Mouse (Mus musculus): ENCODE results near the gene Noto. TPM values are rescaled to one million over a fixed set of nuclear protein-coding genes. Genes with fewer than 3 reads are reported as not detected.
"Not testable (repeated sequence)": the region's sequence is repeated elsewhere in the genome, so short reads cannot be mapped to it uniquely, and the experiment has no call there.

Gene Noto
- total RNA-seq, 2 experiments from 2014 or later, result not detected

DNA sequence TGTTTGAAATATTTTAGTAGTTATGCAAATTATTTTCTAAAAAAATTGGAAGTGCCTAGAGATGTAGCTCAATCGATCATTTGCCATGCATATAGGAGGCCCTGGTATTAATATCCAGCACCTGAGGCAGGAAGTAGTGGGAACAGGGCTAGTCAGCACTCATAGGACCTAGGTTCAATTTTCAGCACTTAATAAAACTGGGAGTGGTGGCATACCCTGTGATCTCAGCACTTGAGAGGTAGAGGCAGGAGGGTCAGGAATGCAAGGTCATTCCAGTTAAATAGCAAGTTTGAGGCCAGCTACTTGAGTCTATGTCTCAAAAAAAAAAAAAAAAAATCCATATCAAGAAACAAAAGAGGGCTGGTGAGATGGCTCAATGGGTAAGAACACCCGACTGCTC, 4.5 kb upstream of the Noto start:
- no peak for ATAC-seq (ENCODE audit: poor library complexity, severe bottlenecking)

- ATAC-seq (ENCODE audit: poor library complexity, severe bottlenecking), result no peak
Measured at GRCm38 (mm10) chr6:85431274-85431841, 7.7 kb downstream of the Noto start.

- peak; percentile 87 for ATAC-seq (ENCODE audit: poor library complexity, severe bottlenecking)
Measured at GRCm38 (mm10) chr6:85431842-85432431, 8.3 kb downstream of the Noto start, which contains the start of gene Smyd5. Gene Smyd5 (plus strand): TSS chr6:85431989.

DNA sequence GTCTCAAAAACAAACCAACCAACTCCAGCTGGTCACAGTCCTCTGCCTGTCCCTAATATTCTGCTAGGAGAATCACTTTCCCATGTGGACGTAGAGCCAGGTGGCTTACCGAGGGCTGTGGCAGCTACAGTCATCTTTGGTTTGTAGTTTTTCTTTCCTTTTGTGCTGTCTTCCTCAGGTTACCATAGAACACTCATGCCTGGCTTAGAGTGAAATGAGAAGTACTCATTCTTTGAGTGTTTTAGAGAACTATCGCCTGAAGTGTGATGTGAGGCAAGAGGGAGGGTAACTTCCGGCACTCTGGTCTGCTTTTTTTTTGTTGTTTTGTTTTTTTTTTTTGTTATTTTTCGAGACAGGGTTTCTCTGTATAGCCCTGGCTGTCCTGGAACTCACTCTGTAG, 10.2 kb downstream of the Noto start:
- ATAC-seq (ENCODE audit: poor library complexity, severe bottlenecking), result peak; percentile 80

DNA sequence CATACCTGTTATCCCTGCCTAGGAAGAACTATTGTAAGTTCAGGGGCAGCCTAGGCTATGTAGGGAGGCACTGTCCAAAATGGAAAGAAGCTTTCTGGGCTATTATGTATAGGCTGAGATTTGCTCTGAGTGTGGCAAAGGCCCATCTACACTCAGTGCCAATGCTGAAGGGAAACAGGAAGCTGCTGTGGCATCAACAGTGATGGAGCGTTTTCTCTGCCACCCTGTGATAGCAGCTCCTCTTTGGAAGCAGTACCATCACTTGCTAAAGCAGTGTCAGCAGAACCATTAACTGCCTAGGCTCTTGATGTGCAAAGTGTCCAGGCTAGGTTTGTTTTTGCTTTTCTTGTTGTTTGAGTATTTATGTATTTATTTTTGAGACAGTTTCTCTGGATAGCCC, 12.5 kb downstream of the Noto start:
- peak; percentile 48 for ATAC-seq (ENCODE audit: poor library complexity, severe bottlenecking)

DNA sequence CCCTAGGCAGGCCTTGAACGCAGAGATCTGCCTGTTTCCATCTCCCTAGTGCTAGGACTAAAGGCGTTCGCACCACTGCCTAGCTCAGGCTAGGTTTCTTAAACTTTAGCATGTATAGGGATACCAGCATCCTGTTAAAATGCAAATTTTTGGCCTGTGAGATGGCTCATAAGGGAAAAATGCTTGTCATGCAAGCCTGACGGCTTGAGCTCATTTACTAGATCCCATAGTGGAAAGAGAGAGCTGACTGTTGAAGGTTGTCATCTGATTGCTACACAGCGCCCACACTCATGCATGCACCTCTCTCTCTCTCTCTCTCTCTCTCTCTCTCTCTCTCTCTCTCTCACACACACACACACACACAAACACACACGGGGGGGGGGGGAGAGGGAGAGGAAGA, 12.9 kb downstream of the Noto start:
- no peak for ATAC-seq (ENCODE audit: poor library complexity, severe bottlenecking)

DNA sequence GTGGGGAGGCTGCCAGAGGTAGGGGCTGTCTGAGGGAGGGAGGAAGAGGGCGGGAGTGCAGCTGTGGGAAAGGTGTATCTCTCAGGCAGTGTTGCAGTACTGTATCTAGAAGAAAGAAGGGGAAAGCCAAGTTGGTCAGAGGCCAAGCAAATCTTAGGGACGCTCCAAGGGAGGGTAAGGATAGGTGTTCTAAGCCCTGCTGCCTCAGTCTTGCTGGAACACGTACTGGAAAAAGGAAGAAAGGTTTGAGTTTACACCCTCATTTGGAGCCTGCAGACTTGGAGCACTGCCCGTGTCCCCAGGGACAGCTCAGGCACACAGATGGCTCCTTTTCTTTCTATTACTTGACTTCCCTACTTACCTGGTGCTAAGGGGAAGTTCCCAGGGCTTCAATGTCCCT, 17.5 kb downstream of the Noto start:
- ATAC-seq (ENCODE audit: poor library complexity, severe bottlenecking), result no peak

DNA sequence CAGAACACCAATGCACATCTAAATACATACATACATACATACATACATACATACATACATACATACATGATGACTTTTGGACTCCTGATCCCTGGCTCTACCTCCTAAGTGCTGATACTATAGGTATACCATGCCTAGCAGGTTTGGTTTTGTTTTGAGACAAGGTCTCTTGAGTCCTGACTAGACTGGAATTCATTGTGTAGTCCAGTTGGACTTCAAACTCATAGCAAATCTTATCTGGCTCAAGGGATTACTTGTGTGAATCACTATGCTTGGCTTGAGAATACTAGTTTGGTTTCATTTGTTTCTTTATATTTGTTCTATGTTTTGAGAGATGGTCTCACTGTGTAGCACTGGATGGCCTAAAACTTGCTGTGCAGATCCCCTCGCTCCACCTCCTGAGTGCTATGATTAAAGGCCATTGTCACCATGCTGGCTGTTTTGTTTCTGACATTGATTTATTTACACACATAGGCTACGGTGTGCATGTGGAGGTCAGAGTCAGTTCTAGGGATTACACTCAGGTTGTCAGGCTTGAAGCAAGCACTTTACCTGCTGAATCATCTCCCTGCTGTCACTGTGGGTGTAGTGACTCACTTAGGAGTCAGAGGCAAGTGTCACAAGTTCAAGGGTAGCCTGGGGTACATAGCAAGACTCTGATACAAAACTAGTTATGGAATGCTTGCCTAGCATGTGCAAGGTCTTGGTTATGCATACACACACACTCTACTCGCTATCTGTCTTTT, 20.0 kb downstream of the Noto start:
- ATAC-seq (ENCODE audit: poor library complexity, severe bottlenecking), result no peak

DNA sequence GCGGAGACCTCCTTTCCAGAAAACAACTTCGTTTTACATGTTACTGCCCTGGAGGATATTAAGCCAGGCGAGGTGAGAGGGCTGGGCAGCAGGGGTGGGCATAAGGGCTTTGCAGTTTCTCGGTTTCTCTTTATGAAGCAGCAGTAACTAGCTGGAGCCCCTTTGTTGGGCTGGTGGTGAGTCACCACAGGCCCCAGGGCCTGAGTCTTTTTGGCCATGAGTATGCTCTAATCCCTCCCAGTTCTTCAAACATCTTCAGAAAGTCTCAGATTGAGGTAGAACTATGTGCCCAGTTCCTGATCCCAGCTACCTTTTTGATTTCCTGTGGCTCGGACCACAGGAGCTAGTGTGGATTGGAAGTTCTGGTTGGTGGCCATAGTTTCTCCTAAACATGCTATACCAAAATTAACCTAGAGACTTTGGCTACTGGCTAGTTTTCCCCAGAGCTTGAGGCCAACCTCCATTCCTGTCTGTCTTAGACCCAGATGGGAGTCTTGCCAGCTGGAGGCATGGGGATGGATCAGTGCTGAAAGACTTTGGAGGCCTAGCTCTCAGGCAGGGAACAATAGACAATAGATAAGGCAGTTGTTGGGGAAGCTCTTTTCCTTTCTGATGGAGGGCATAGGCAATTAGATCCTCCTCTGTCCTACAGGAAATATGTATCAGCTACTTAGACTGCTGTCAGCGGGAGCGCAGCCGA, 20.7 kb downstream of the Noto start:
- ATAC-seq (ENCODE audit: poor library complexity, severe bottlenecking), result no peak

DNA sequence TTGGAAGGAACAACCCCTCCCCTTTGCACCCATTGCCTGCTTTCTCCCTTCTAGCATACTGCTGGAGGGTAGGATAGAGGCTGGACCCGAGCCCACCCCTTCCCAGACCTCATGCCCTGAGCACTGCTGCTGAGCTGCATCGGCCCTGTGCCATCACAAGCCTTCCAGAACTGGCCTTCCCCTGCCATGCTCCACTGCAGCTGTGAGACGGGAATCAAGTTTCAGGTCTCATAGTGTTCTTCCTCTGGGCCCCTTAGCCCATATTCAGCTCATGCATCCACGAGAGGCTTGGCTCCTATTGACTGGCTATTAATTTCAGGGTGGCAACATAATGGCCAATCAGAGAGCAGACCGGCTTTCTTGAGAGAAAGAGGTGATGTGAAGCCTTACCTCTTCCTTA, 21.6 kb downstream of the Noto start:
- no peak for ATAC-seq (ENCODE audit: poor library complexity, severe bottlenecking)

- no peak for ATAC-seq (ENCODE audit: poor library complexity, severe bottlenecking)
Measured at GRCm38 (mm10) chr6:85447351-85447750, 23.7 kb downstream of the Noto start.

DNA sequence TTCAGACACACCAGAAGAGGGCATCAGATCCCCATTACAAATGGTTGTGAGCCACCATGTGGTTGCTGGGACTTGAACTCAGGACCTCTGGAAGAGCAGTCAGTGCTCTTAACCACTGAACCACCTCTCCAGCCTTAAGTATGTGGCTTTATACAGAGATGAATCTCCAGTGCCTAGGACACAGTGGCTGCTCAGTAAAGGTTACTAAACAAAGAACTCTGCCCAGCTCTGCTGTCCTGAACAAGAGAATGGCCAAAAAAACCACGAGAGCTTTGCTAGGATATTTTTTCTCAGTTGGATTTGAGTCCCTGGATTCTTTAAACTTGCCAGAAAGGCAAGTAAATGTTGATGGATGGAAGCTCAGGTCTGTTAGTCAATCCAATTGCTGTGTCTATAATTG, 26.5 kb downstream of the Noto start:
- ATAC-seq (ENCODE audit: poor library complexity, severe bottlenecking), result not testable (repeated sequence)

GRCm38 (mm10) chr6:85450697-85451663, 27.3 kb downstream of the Noto start, which contains the start of gene Cct7:
Gene Cct7 (plus strand): TSS chr6:85451514.
- ATAC-seq (ENCODE audit: poor library complexity, severe bottlenecking), result peak; percentile 85

GRCm38 (mm10) chr6:85451664-85452410, 28.2 kb downstream of the Noto start, which contains the start of gene Pradc1:
Gene Pradc1 (minus strand): TSS chr6:85451970.
- ATAC-seq (ENCODE audit: poor library complexity, severe bottlenecking), result peak; percentile 76

DNA sequence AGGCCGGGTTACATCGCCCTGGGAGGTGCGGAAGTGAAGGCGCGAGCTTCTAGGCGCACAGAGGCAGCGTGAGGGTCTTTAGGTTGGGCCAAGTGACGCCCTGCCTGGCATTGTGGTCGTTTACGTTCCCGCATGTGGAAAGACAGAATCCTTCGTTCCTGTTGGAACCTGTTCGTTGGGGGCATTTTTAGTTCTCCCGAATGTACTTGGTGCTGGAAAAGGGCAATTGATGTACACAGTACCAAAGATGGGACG, 28.7 kb downstream of the Noto start:
- peak; percentile 13 for ATAC-seq (ENCODE audit: poor library complexity, severe bottlenecking)

DNA sequence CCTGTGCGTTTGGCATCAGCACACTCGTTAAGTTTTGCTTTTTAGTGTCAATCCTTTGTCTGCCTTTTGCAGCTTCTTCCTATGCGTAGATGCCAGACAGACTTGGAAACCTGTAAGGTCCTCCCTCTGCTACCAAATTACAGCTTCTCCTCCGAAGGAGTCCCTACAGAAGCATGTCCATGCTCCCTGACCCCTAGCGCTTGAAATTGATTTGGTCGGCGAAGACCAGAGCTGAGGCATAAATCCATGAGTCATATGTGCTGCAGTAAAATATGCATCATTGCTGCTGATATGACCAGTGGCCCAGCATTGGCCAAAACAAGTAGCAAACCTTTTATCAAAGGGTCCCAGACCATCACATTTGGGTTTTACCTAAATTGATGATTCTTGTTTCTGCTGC, 29.1 kb downstream of the Noto start:
- ATAC-seq (ENCODE audit: poor library complexity, severe bottlenecking), result no peak

DNA sequence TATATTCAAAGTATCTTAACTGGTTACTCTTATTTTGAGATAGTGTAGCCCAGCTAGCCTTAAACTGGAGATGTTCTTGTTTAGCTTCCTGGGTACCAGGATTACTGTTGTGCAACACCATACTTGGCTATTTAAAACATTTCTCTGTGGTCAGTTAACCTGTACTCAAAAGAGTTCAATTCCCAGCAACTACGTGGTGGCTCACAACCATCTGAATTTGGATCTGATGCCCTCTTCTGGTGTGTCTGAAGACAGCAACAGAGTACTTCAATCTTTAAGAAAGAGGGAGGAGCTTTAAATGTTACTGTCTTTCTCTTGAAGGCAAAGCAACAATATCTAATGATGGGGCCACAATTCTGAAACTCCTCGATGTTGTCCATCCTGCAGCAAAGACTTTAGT, 35.9 kb downstream of the Noto start:
- no peak for ATAC-seq (ENCODE audit: poor library complexity, severe bottlenecking)

GRCm38 (mm10) chr6:85465381-85465780, 41.7 kb downstream of the Noto start:
- ATAC-seq (ENCODE audit: poor library complexity, severe bottlenecking), result no peak

DNA sequence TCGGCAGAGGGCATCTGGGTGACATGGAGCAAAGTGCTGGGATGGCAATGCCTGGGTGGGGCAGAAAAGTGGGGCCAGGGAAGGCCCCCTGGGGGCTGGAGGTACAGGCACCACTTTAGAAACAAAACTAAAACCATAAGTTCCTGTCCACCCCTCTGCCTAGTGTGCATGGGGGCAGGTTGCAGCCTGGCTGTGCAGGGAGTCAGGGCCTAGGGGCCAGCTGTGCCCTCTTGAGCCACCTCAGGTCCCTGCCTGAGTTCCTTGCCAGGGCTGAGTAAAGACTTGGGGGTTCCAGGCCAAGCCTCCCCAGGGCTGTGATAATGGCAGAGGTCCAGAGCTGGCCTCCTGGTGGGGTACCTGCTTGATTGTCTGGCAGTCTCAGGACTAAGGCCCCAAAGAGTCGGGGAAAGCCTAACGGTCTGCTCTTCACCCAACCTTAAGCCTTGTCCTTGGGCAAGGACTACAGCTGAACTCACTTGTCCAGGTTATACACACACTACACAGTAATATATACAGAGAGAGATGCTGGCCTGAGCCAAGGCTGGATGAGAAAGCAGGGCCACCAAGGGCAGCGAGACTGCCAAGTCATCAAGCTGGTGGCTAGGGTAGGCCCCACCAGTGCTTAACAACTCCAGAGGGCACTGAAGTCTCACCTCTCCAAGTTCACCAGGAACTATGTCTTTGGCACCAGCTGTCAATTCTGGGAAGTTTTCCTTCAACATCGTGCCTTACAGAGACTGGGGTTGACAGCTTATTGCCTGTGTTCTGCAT, 46.2 kb downstream of the Noto start:
- no peak for ATAC-seq (ENCODE audit: poor library complexity, severe bottlenecking)
